Mouse (Mus musculus) forebrain, embryonic 12.5 days (tissue): ENCODE measurements around the gene Nup54. TPM values are rescaled to one million over a fixed set of nuclear protein-coding genes. Genes with fewer than 3 reads are reported as not detected.

ENCODE experiments used
- ATAC-seq: fragments of 200-750 bp; cut with Nextera tagmentation; 2 replicates; pipeline ENCODE4 v1.8.0; 2017; ENCODE audit warnings: moderate TSS enrichment; ENCODE audit not compliant: low FRiP score
- H3K27ac ChIP-seq: fragments of 300-500 bp; sonication (generic); 2 replicates; pipeline ENCODE4 v1.5.1; 2016; ENCODE audit warnings: mild to moderate bottlenecking
- H3K27me3 ChIP-seq: fragments of 300-500 bp; sonication (generic); 2 replicates; pipeline ENCODE4 v1.6.1; 2016; ENCODE audit warnings: mild to moderate bottlenecking
- H3K36me3 ChIP-seq: fragments of 300-500 bp; sonication (generic); replicated peaks from 2 replicates; pipeline ENCODE4 v1.6.1; 2016; ENCODE audit warnings: mild to moderate bottlenecking
- H3K4me1 ChIP-seq: fragments of 300-500 bp; sonication (generic); 2 replicates; pipeline ENCODE4 v1.6.1; 2016
- H3K4me2 ChIP-seq: fragments of 300-500 bp; sonication (generic); 2 replicates; pipeline ENCODE4 v1.6.1; 2016; ENCODE audit warnings: mild to moderate bottlenecking, moderate library complexity
- H3K4me3 ChIP-seq: fragments of 300-500 bp; sonication (generic); replicated peaks from 2 replicates; pipeline ENCODE4 v1.5.1; 2016; ENCODE audit warnings: mild to moderate bottlenecking
- H3K9ac ChIP-seq: fragments of 300-500 bp; sonication (generic); 2 replicates; pipeline ENCODE4 v1.6.1; 2016; ENCODE audit warnings: mild to moderate bottlenecking
- H3K9me3 ChIP-seq: fragments of 300-500 bp; sonication (generic); 2 replicates; pipeline ENCODE4 v1.6.1; 2016
- WGBS: fragments of 180-500 bp; shearing (Covaris S2); methylation state at CpG from one replicate; pipeline ENCODE4 v1.1.7; 2016; 5-methylcytosine and 5-hydroxymethylcytosine counted together
- polyA plus RNA-seq: library from polyadenylated mRNA; unstranded; fragments of >200 nt; fragmentation: Nextera tagmentation; extraction: Ambion mirVana; gene quantifications from 2 replicates; pipeline ENCODE4 v1.2.1, GENCODE M21; 2016

Gene Nup54
- polyA plus RNA-seq: 57.3 and 58.4 TPM in 2 replicates

DNA sequence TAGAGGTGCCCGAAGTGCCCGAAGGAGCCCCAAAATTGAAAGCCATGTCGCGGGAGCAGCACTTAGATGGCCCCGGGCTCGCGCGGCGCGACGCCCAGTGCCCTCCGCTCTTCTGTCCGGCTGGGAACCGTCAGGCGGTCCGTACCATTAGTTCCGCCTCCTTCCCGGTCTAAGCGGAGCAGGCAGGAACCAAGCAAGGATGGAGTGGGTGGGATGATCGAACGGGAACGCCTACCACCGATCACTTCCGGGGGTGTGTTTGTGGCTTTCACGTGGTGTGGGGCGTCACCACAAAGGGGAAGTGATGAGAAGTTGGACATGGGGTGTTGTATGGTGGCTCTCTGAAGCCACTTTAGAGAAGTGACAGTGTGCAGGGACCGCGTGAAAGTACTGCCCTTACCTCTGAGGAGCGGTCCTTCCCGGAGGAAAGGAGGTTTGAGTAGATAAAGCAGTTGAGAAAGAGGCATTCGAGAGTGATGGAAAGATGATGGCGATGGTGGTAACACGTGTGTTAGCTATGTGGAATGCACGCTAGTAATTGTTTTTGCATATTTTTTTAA is at the start of gene Nup54:
Nup54 (minus strand) TSS at position 195 of the 560 bp plus-strand sequence.
- Histone ChIP-seq H3K4me2 (peak within 1 kb of the TSS; percentile 82), H3K4me1 (peaks cover 14% of the 10 kb centered on the region), H3K36me3 (no peaks in the 10 kb centered on the region; the same call in 1 of the 2 replicates), H3K9ac (peak within 1 kb of the TSS; percentile 92), H3K27ac (peak within 1 kb of the TSS; percentile 84), H3K27me3 (no peaks in the 10 kb centered on the region), H3K4me3 (peak within 1 kb of the TSS; percentile 80), H3K9me3 (no peaks in the 10 kb centered on the region)
- WGBS: under 1% methylated on average over 34 of the region's 34 CpGs
- peak; percentile 99 for ATAC-seq

DNA sequence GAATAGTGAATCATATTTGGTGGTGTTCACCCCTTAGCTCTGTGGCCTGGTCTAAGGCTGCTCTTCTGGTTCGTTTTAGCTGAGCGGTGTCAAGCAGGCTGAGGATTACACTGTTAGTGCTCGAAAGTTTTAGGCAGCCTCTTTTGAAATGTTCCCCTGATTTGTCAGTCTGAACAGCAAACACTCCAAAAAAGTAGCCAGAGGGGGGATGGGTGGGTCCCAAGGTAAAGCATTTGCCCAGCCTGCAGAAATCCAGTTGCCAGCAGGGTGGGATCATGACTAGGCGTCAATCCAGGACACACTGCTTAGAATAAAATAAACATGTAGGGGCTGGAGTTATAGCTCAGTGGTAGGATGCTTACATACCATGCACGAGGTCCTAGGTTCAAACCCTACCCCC is 37.8 kb upstream of the Nup54 start:
- Histone ChIP-seq H3K27me3 (no peaks in the 10 kb centered on the region), H3K9me3 (no peaks in the 10 kb centered on the region), H3K4me1 (no peaks in the 10 kb centered on the region), H3K36me3 (peaks cover 7% of the 10 kb centered on the region), H3K27ac (no peak overlapping the region), H3K4me3 (no peak overlapping the region), H3K4me2 (no peak overlapping the region), H3K9ac (no peak overlapping the region)
- WGBS: 84% methylated on average over 5 of the region's 5 CpGs
- ATAC-seq: no peak

DNA sequence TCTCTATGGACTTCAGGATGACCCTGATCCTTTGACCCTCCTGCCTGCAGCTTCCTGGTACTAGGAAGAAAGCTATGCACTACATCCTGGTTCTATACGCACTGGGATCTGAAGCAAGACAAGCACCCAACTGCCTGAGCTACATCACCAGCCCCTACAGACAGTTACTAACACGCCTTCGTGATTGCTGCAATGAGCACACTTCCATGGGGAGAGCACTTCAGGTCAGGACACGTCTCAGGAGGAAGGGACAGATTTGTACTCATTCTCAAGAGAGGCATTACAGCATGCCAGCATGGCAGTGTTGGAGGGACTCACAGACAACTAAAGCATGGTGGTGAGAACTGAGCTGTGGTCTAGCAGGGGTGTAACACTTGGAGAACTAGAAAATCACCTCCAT is 36.5 kb upstream of the Nup54 start:
- H3K9ac ChIP-seq: no peak overlapping the region
- no peak overlapping the region for H3K4me2 ChIP-seq
- no peaks in the 10 kb centered on the region for H3K9me3 ChIP-seq
- 93% methylated on average over 4 of the region's 4 CpGs for WGBS
- H3K27ac ChIP-seq: no peak overlapping the region
- peaks cover 7% of the 10 kb centered on the region for H3K36me3 ChIP-seq
- no peak overlapping the region for H3K4me3 ChIP-seq
- no peak for ATAC-seq
- H3K4me1 ChIP-seq: no peaks in the 10 kb centered on the region
- no peaks in the 10 kb centered on the region for H3K27me3 ChIP-seq

DNA sequence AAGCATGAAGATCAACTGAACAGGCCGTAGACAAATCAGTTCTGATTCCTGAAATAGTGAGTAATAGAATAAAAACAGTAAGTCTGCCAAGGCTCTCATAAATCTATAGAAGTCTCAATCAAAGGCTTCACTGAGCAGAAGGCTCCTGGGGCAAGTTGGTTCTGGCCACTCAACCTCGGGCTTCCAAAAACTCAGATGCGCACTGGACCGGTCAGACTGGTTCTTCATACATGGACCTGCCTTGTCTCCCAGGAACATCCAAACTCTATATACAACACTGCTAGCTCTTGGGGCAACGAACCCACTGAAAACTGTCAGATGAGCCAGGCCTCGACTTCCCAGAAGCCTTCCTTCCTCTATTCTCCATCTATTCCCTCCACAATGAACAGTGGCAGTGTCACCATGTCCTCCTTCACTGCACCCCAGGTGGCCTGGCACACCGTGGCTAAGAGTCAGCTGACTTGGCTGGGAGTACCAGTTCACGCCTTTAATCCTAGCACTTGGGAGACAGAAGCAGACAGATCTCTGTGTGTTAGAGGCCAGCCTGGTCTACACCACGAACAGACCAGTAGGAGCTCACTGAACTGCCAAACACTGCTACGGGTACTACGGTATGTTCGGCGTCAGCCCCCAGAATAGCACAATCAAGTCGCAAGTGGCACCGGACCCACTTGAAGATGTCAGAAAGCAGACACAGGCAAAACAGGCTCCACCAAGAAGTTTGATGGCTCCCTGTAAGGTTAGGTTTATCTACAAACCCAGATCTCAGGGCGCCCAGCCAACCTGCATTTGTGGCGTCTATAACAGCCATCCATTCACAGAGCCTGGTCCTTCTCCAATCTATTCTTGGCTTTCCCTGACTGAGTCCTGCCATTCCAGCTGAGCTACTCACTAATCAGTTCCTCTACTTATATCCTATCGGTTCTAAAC is 34.4 kb upstream of the Nup54 start:
- WGBS: 96% methylated on average over 18 of the region's 18 CpGs
- H3K9ac ChIP-seq: no peak overlapping the region
- no peaks in the 10 kb centered on the region for H3K9me3 ChIP-seq

DNA sequence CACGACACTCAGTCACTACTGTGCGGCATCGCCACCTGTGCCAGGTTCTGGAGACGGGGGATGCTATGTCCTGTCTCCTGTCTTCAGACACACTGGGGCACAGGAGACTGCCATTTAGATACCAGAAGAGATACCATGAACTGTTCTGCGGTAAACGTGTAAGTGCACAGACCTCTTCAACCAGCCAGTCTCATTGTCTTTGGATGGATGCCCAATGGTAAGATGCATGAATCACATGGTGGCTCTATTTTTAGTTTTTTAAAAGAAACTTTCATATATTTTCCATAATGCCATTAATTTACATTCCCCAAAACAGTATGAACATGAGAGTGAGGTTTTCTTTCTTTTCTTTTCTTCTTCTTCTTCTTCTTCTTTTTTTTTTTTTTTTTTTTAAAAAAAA is 33.2 kb upstream of the Nup54 start:
- Histone ChIP-seq H3K9me3 (no peaks in the 10 kb centered on the region), H3K36me3 (no peaks in the 10 kb centered on the region; the same call in 1 of the 2 replicates), H3K4me1 (no peaks in the 10 kb centered on the region), H3K27ac (no peak overlapping the region), H3K4me3 (no peak overlapping the region), H3K4me2 (no peak overlapping the region), H3K27me3 (no peaks in the 10 kb centered on the region), H3K9ac (no peak overlapping the region)
- WGBS: 93% methylated on average over 6 of the region's 6 CpGs
- no peak for ATAC-seq

More for the DNA sequence above, 34.4 kb upstream of the Nup54 start:
- H3K4me3 ChIP-seq: no peak overlapping the region
- H3K4me1 ChIP-seq: no peaks in the 10 kb centered on the region
- H3K4me2 ChIP-seq: no peak overlapping the region
- H3K36me3 ChIP-seq: no peaks in the 10 kb centered on the region; the same call in 1 of the 2 replicates
- no peak for ATAC-seq
- H3K27me3 ChIP-seq: no peaks in the 10 kb centered on the region
- no peak overlapping the region for H3K27ac ChIP-seq

DNA sequence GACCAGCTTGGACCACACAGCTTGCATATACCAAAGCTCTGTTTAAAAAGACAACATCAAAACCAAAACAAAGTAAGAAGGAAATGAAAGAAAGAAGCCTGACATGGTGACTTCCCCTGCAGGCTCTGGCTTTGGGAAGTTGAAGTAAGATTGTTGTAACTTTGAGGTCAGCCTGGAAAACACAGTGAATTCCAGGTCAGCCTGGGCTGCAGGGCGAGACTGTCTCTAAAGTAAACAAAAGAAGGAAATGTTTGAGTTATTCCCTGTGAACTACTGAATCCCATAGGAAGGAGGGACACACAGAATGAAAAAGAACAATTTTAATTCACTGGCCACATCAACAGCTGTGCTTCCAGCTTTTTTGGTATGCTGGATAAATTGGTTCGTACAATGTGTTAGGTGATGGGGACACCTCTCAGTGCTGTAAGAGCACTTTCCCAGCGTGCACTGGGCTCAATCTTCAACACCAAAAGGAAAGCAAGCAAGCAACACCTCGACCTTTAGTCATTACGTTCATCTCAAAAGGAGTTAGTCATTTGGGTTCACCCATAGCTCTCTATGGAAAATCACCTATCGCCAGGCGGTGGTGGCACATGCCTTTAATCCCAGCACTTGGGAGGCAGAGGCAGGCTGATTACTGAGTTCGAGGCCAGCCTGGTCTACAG is 32.2 kb upstream of the Nup54 start:
- WGBS: 85% methylated on average over 8 of the region's 8 CpGs
- Histone ChIP-seq H3K27ac (no peak overlapping the region), H3K9ac (no peak overlapping the region), H3K27me3 (no peaks in the 10 kb centered on the region), H3K4me2 (no peak overlapping the region), H3K4me3 (no peak overlapping the region), H3K36me3 (no peaks in the 10 kb centered on the region), H3K9me3 (no peaks in the 10 kb centered on the region), H3K4me1 (no peaks in the 10 kb centered on the region)
- ATAC-seq: no peak

DNA sequence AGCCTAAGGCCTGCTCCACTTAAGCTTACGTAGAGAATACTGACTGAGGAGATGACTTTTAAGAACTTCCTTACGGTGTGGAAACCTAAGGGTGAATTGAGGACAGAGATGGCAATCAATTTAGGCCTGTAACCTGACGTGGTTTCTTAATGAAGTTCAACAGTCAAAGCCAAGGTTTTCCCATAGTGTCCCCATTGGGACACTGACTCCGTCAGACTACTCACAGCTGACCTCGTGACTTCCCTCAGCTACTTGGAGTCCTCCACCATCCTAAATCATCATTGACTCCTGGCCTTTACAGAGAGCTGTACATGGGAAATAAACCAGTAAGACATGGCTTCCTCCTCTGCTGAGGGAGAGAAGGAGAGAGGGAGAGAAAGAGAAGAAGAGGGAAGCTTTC is 30.5 kb upstream of the Nup54 start:
- Histone ChIP-seq H3K4me2 (no peak overlapping the region), H3K36me3 (peaks cover 5% of the 10 kb centered on the region), H3K27me3 (no peaks in the 10 kb centered on the region), H3K4me1 (no peaks in the 10 kb centered on the region), H3K9ac (no peak overlapping the region), H3K4me3 (no peak overlapping the region), H3K27ac (no peak overlapping the region), H3K9me3 (no peaks in the 10 kb centered on the region)
- WGBS: 93% methylated on average over 5 of the region's 5 CpGs
- no peak for ATAC-seq

DNA sequence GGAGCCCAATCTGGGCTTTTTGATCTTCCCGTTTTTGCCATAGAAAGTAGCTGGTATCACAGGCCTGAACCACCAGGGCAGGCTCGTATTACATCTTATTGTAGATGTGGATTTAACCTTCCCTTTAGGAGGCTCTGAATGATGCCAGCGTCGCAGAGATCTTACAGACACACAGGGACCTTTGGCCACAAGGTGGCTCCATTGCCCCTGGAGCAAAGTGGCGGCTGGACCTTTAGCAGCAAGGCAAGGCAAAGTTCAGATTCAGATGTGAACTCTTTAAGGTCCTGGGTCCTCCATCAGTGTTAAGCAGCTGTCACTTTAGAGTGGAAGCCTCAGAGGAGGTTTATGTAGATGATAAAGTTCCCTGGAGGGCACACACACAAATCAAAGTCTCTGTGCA is 26.3 kb upstream of the Nup54 start:
- no peak overlapping the region for H3K4me3 ChIP-seq
- WGBS: 19% methylated on average over 5 of the region's 5 CpGs
- H3K4me1 ChIP-seq: no peaks in the 10 kb centered on the region
- H3K9ac ChIP-seq: no peak overlapping the region
- H3K9me3 ChIP-seq: no peaks in the 10 kb centered on the region
- H3K27ac ChIP-seq: no peak overlapping the region
- H3K27me3 ChIP-seq: no peaks in the 10 kb centered on the region
- H3K4me2 ChIP-seq: no peak overlapping the region
- peaks cover 19% of the 10 kb centered on the region for H3K36me3 ChIP-seq
- ATAC-seq: no peak

DNA sequence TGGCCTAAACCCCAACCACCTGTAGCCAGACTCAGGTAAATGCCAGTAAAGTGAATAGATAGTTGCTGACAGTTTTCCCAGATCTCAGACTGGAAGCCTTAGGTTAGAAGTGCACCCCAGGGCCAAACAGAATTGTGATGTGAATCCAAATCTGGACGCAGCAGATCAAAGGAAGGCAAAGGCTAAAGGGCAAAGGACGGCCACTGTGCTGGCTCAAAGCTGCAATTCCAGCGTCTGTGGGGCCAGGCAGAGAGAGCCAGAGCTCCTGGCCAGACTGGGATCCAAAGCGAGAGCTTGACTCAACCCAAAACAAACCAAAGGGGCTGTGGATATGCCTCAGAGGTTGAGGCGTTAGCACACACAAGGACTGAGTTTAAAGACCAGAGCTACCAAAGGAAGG is 23.7 kb upstream of the Nup54 start:
- H3K4me3 ChIP-seq: no peak overlapping the region
- no peaks in the 10 kb centered on the region for H3K9me3 ChIP-seq
- H3K9ac ChIP-seq: no peak overlapping the region
- no peaks in the 10 kb centered on the region for H3K27me3 ChIP-seq
- no peak overlapping the region for H3K27ac ChIP-seq
- no peaks in the 10 kb centered on the region for H3K4me1 ChIP-seq
- ATAC-seq: no peak
- peaks cover 28% of the 10 kb centered on the region for H3K36me3 ChIP-seq
- no peak overlapping the region for H3K4me2 ChIP-seq
- WGBS: 60% methylated on average over 5 of the region's 5 CpGs

DNA sequence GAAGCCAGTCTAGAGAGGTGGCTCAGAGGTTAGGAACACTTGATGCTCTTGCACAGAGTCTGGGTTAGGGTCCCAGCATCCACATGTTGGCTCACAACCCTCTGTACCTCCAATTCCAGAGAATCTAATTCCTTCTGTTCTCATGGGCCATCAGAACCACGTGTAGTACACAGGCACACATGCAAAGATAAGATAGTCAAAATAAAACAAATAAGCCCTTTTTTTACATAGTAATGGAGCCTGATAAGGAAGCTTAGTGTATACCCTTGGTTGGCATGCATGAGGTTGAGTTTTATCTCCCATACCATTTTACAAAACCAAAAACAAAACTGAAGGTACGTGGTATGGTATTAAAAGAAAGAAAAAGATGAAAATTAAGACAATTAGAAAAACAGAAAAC is 22.4 kb upstream of the Nup54 start:
- Histone ChIP-seq H3K4me3 (no peak overlapping the region), H3K4me1 (no peaks in the 10 kb centered on the region), H3K27me3 (no peaks in the 10 kb centered on the region), H3K9ac (no peak overlapping the region), H3K4me2 (no peak overlapping the region), H3K36me3 (peaks cover 33% of the 10 kb centered on the region), H3K9me3 (no peaks in the 10 kb centered on the region), H3K27ac (no peak overlapping the region)
- WGBS: 84% methylated on average over 2 of the region's 2 CpGs
- no peak for ATAC-seq

DNA sequence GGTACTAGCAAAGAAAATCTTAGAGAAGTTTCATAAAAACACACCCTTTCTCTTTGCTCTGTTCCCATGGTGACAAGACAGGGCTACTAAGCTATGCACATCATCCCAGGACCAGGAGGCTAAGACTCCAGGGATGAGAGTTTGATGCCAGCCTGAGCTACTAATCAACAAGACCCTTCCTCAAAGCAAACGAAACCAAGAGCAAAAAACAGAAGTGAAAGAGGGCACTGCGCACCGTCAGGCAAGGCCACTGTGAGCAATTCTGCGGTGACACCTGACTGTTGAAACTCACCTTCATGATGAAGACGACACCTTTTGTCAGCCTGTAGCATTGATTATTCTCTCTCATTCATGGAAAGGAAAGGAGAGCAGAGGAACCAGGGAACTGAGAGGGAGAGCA is 17.9 kb upstream of the Nup54 start:
- Histone ChIP-seq H3K36me3 (peaks cover 61% of the 10 kb centered on the region), H3K4me3 (no peak overlapping the region), H3K4me2 (no peak overlapping the region), H3K27ac (no peak overlapping the region), H3K27me3 (no peaks in the 10 kb centered on the region), H3K9me3 (no peaks in the 10 kb centered on the region), H3K4me1 (no peaks in the 10 kb centered on the region), H3K9ac (no peak overlapping the region)
- 95% methylated on average over 5 of the region's 5 CpGs for WGBS
- no peak for ATAC-seq

DNA sequence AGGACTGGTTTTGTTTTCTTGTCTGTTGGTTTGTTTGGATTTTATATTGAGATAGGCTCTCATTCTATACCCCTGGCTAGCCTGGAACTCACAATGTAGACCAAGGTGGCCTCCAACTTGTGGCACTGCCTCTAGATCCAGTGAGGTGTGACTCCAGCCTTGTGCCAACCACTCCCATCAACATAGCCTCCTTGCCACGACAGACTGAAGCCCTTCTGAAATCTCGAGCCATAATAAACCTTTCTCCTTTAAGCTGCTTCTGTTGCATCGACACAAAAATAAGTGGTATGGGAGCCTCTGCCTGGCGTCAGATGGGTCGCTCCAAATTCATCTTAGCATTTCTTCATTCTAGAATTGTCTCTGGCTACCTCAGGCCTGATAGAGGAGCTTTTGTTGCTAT is 11.7 kb upstream of the Nup54 start:
- Histone ChIP-seq H3K4me3 (no peak overlapping the region), H3K4me1 (no peaks in the 10 kb centered on the region), H3K9ac (no peak overlapping the region), H3K4me2 (no peak overlapping the region), H3K27ac (no peak overlapping the region), H3K27me3 (no peaks in the 10 kb centered on the region), H3K36me3 (peaks cover 81% of the 10 kb centered on the region), H3K9me3 (no peaks in the 10 kb centered on the region)
- whole genome bisulfite sequencing: 94% methylated on average over 5 of the region's 5 CpGs
- no peak for ATAC-seq
